In the genomic region with DNA sequence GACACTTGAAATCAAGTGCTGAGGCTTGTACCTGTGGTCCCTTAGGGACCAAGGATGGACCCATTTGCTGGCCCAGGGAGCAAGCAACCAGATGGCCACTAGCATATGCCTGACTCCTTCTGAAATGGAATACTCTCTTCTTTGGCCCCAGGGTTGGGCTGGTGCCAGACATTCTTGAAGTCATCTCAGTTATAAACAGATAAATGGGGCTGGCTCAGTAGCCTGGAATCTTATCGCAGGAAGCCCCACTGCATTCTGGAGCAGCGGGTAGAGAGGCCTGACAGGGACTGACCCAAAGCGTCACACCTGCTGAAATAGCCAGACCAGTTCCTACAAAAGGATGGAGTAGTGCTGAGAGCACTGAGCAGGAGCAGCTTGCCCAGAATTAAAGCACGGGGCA, we compare ENCODE assay signal across 12 mouse cellular contexts. TPM values are rescaled to one million over a fixed set of nuclear protein-coding genes. Genes with fewer than 3 reads are reported as not detected.
A peak's percentile ranks its signal among the peaks of the same experiment; 100 is the strongest.
DNase-seq lines count a peak whose midpoint lies in the region; ATAC-seq lines count a peak whose summit lies in the region.
"Had no signal": no experiment of that assay in that cellular context is flagged by ENCODE, and none has a peak within 500 bp of the region (broad histone marks: within the 10 kb centered on the region; RNA-seq: fewer than 3 reads in every experiment).

No protein-coding gene starts in this region.

- no peak for ATAC-seq in heart, embryonic 12.5 days (ENCODE audit: insufficient number of reproducible peaks, low FRiP score)
- ATAC-seq: forebrain, postnatal 0 days had no signal

- peaks cover 14% of the 10 kb centered on the region for H3K4me1 ChIP-seq in heart, embryonic 12.5 days (replicated peaks)
- H3K4me1 ChIP-seq: embryonic facial prominence, embryonic 12.5 days; midbrain, embryonic 12.5 days; neural tube, embryonic 15.5 days had no signal

- no peaks in the 10 kb centered on the region for H3K27me3 ChIP-seq in heart, embryonic 12.5 days (replicated peaks)
- H3K27me3 ChIP-seq: embryonic facial prominence, embryonic 12.5 days; midbrain, embryonic 12.5 days; neural tube, embryonic 15.5 days had no signal

- H3K9ac ChIP-seq in heart, embryonic 12.5 days: no peak overlapping the region
- H3K9ac ChIP-seq: embryonic facial prominence, embryonic 12.5 days; forebrain, postnatal 0 days; midbrain, embryonic 12.5 days; neural tube, embryonic 15.5 days had no signal

- DNase-seq in heart, adult 8-10 months (ENCODE audit: low spot score): no peak
- DNase-seq in urinary bladder, postnatal 14 days (ENCODE audit: low spot score): peak; percentile 42
- DNase-seq in urinary bladder, postnatal 36 days (ENCODE audit: low spot score in 2 of 2): no peak
- DNase-seq in kidney, adult 9 months: peak; percentile 41
- no peak for DNase-seq in right cerebral cortex, postnatal 36 days (ENCODE audit: low spot score in 2 of 2)
- DNase-seq in thymus, postnatal 25 days: no peak
- no peak for DNase-seq in right cerebral cortex, postnatal 14 days
- DNase-seq: forebrain, postnatal 0 days had no signal

- no peak overlapping the region for H3K4me2 ChIP-seq in heart, embryonic 12.5 days
- H3K4me2 ChIP-seq: embryonic facial prominence, embryonic 12.5 days; midbrain, embryonic 12.5 days; neural tube, embryonic 15.5 days had no signal

- H3K9me3 ChIP-seq in heart, embryonic 12.5 days (replicated peaks): no peaks in the 10 kb centered on the region
- H3K9me3 ChIP-seq: embryonic facial prominence, embryonic 12.5 days; midbrain, embryonic 12.5 days; neural tube, embryonic 15.5 days had no signal

- H3K27ac ChIP-seq in heart, embryonic 12.5 days (ENCODE audit: poor library complexity, severe bottlenecking): peak overlapping the region; percentile 12; the same call in 1 of the 2 replicates
- H3K27ac ChIP-seq: embryonic facial prominence, embryonic 12.5 days; midbrain, embryonic 12.5 days; neural tube, embryonic 15.5 days had no signal

- H3K36me3 ChIP-seq in heart, embryonic 12.5 days: peaks cover 67% of the 10 kb centered on the region

- no peak overlapping the region for H3K4me3 ChIP-seq in heart, embryonic 12.5 days
- H3K4me3 ChIP-seq: embryonic facial prominence, embryonic 12.5 days; midbrain, embryonic 12.5 days; neural tube, embryonic 15.5 days had no signal

- WGBS in heart, embryonic 12.5 days: 43% methylated on average over 4 of the region's 4 CpGs

RNA-seq across cellular contexts. Expression of gene N6amt1, which starts 10.2 kb away (rescaled TPM):
- 22.5 and 24.4 TPM in 2 replicates for polyA plus RNA-seq in heart, embryonic 12.5 days (2016; fragmentation: Nextera tagmentation; extraction: Ambion mirVana)
- 10 to 100 TPM; 20.0 to 21.2 (median 20.4) TPM for total RNA-seq in heart, adult 8-10 months (2022)

Comparison
In these comparisons a context has a peak if more than half of its experiments do, and no peak if none do; other contexts are left out.
1. DNase-seq: peak in urinary bladder, postnatal 14 days (single experiment) and kidney, adult 9 months (single experiment); none in heart, adult 8-10 months (single experiment), urinary bladder, postnatal 36 days (0 of 2), right cerebral cortex, postnatal 36 days (0 of 2), thymus, postnatal 25 days (single experiment) and right cerebral cortex, postnatal 14 days (single experiment).